Comparison of ENCODE assay signal across 21 mouse cellular contexts in genomic region chr6:85348133-85348532, GRCm38 (mm10).
"Had no signal": no experiment of that assay in that cellular context is flagged by ENCODE, and none has a peak within 500 bp of the region (broad histone marks: within the 10 kb centered on the region; RNA-seq: fewer than 3 reads in every experiment).

No protein-coding gene starts in this region.

- H3K9ac ChIP-seq: limb, embryonic 12.5 days; liver, embryonic 12.5 days; liver, embryonic 15.5 days; lung, embryonic 15.5 days; midbrain, embryonic 13.5 days; neural tube, embryonic 13.5 days; stomach, embryonic 15.5 days had no signal

- DNase-seq: kidney, adult 18-20 months; kidney, postnatal 4 days; liver; lung, adult 18-20 months; lung, postnatal 10 days; lung, postnatal 36 days; retina, postnatal 1 day; right cerebral cortex, postnatal 25 days; spleen, adult 18-20 months; thymus, postnatal 25 days had no signal

- ATAC-seq: liver, embryonic 12.5 days; midbrain, embryonic 13.5 days; midbrain, embryonic 16.5 days had no signal

- H3K36me3 ChIP-seq: liver, embryonic 12.5 days; liver, embryonic 15.5 days; midbrain, embryonic 10.5 days had no signal

- H3K4me3 ChIP-seq: limb, embryonic 12.5 days; liver, embryonic 12.5 days; liver, embryonic 15.5 days; lung, embryonic 15.5 days; megakaryocyte, embryonic 14.5 days; midbrain, embryonic 10.5 days; midbrain, embryonic 13.5 days; myocyte; neural tube, embryonic 13.5 days; stomach, embryonic 15.5 days had no signal

- H3K27me3 ChIP-seq: liver, embryonic 15.5 days; lung, embryonic 15.5 days; midbrain, embryonic 13.5 days; neural tube, embryonic 13.5 days; stomach, embryonic 15.5 days had no signal

- H3K4me2 ChIP-seq: limb, embryonic 12.5 days; liver, embryonic 12.5 days; liver, embryonic 15.5 days; lung, embryonic 15.5 days; midbrain, embryonic 13.5 days; neural tube, embryonic 13.5 days; stomach, embryonic 15.5 days had no signal

- H3K27ac ChIP-seq: limb, embryonic 12.5 days; liver, embryonic 12.5 days; liver, embryonic 15.5 days; lung, embryonic 15.5 days; midbrain, embryonic 10.5 days; midbrain, embryonic 13.5 days; neural tube, embryonic 13.5 days; stomach, embryonic 15.5 days had no signal

- H3K9me3 ChIP-seq: limb, embryonic 12.5 days; liver, embryonic 12.5 days; liver, embryonic 15.5 days; lung, embryonic 15.5 days; megakaryocyte, embryonic 14.5 days; midbrain, embryonic 10.5 days; midbrain, embryonic 13.5 days; neural tube, embryonic 13.5 days; stomach, embryonic 15.5 days had no signal

- H3K4me1 ChIP-seq: limb, embryonic 12.5 days; liver, embryonic 12.5 days; liver, embryonic 15.5 days; lung, embryonic 15.5 days; midbrain, embryonic 13.5 days; neural tube, embryonic 13.5 days; stomach, embryonic 15.5 days had no signal
